Comparison of ENCODE assay signal across 8 mouse cellular contexts in genomic region chr7:19359892-19360641, GRCm38 (mm10). TPM values are rescaled to one million over a fixed set of nuclear protein-coding genes. Genes with fewer than 3 reads are reported as not detected.
DNase-seq lines count a peak whose midpoint lies in the region; ATAC-seq and TF ChIP-seq lines count a peak whose summit lies in the region.

No protein-coding gene starts in this region.

- peaks cover 6% of the 10 kb centered on the region for H3K27me3 ChIP-seq in spleen, adult 2 months (ENCODE audit: control insufficient read depth, insufficient read depth, low read length)

- peak overlapping the region; percentile 81 for H3K4me3 ChIP-seq in spleen, adult 2 months (ENCODE audit: extremely low read depth, insufficient read depth, insufficient read length)

- H3K27ac ChIP-seq in spleen, adult 2 months (ENCODE audit: insufficient read depth, low read length) = no peak overlapping the region

- no peak for TF ChIP-seq POLR2A in spleen, adult 2 months (IDR thresholded peaks at IDR 0.05; ENCODE audit: low read depth, low read length)

- peak; percentile 57 for ATAC-seq in megakaryocyte progenitor cell, adult 5-6 weeks (replicated peaks; ENCODE audit: poor library complexity)

- peak; percentile 56 for DNase-seq in ovary, adult 18-20 months (ENCODE audit: low spot score)
- no peak for DNase-seq in ovary, postnatal 10 days (ENCODE audit: low spot score)
- peak; percentile 89 for DNase-seq in embryo, embryonic 11 days
- peak; percentile 63 for DNase-seq in gastrocnemius, postnatal 10 days
- peak; percentile 49 for DNase-seq in induced T-regulatory cell, adult 2 months (ENCODE audit: low read depth)
- DNase-seq in left cerebral cortex, postnatal 25 days (ENCODE audit: low spot score in 2 of 2) = peak; percentile 76 to 86
- peak in 1 of 2 experiments; percentile 55 for DNase-seq in spleen, adult 2 months (ENCODE audit: low read depth in 1 of 2, low spot score in 2 of 2)

- WGBS in spleen, adult 2 months = under 1% methylated on average over 45 of the region's 45 CpGs

- intact Hi-C loops in left cerebral cortex, postnatal 25 days (cut with DNase I) = no loop called here

- H3K4me1 ChIP-seq in spleen, adult 2 months (ENCODE audit: control insufficient read depth, insufficient read depth, insufficient read length) = peaks cover 12% of the 10 kb centered on the region

- no peak for TF ChIP-seq CTCF in spleen, adult 2 months (IDR thresholded peaks at IDR 0.05; ENCODE audit: extremely low read depth, insufficient read depth, insufficient read length, insufficient replicate concordance)

- no peaks in the 10 kb centered on the region for H3K36me3 ChIP-seq in spleen, adult 2 months (ENCODE audit: control insufficient read depth, insufficient read depth, low read length)

RNA-seq across cellular contexts. Expression of gene Ppp1r13l, which starts 0.5 kb away (rescaled TPM):
- total RNA-seq in gastrocnemius, postnatal 10 days (2021) = 1 to 10 TPM; 2.7 to 2.8 TPM
- total RNA-seq in left cerebral cortex, postnatal 25 days (2021) = 1 to 10 TPM; 5.4 to 9.9 TPM
- total RNA-seq in megakaryocyte progenitor cell, adult 5-6 weeks (2015) = 6.3 and 7.2 TPM in 2 replicates
- total RNA-seq in megakaryocyte progenitor cell, adult 5-6 weeks (2017) = 0.74 and 1.2 TPM in 2 replicates
- 2.2 and 2.5 TPM in 2 replicates for polyA plus RNA-seq in spleen, adult 2 months (2012; rRNA removed)

RNA-seq across cellular contexts. Expression of gene Cd3eap, which starts 0.8 kb away (rescaled TPM):
- 1 to 10 TPM; 7.8 to 9.8 TPM for total RNA-seq in gastrocnemius, postnatal 10 days (2021)
- total RNA-seq in left cerebral cortex, postnatal 25 days (2021) = 10 to 100 TPM; 16.6 to 20.0 TPM
- total RNA-seq in megakaryocyte progenitor cell, adult 5-6 weeks (2015) = 11.1 and 13.6 TPM in 2 replicates
- 24.8 and 27.4 TPM in 2 replicates for total RNA-seq in megakaryocyte progenitor cell, adult 5-6 weeks (2017)
- polyA plus RNA-seq in spleen, adult 2 months (2012; rRNA removed) = 5.8 and 5.9 TPM in 2 replicates

RNA-seq across cellular contexts. Expression of gene Ercc1, which starts 15.5 kb away (rescaled TPM):
- 10 to 100 TPM; 31.9 to 35.9 TPM for total RNA-seq in gastrocnemius, postnatal 10 days (2021)
- 10 to 100 TPM; 34.1 to 40.5 TPM for total RNA-seq in left cerebral cortex, postnatal 25 days (2021)
- total RNA-seq in megakaryocyte progenitor cell, adult 5-6 weeks (2015) = 26.5 and 32.3 TPM in 2 replicates
- 24.4 and 29.8 TPM in 2 replicates for total RNA-seq in megakaryocyte progenitor cell, adult 5-6 weeks (2017)
- 28.2 and 29.9 TPM in 2 replicates for polyA plus RNA-seq in spleen, adult 2 months (2012; rRNA removed)

RNA-seq across cellular contexts. Expression of gene Ercc2, which starts 21.7 kb away (rescaled TPM):
- 1 to 10 TPM; 7.7 to 9.7 TPM for total RNA-seq in gastrocnemius, postnatal 10 days (2021)
- 10 to 100 TPM; 31.9 to 32.3 TPM for total RNA-seq in left cerebral cortex, postnatal 25 days (2021)
- 10.7 and 11.2 TPM in 2 replicates for total RNA-seq in megakaryocyte progenitor cell, adult 5-6 weeks (2015)
- total RNA-seq in megakaryocyte progenitor cell, adult 5-6 weeks (2017) = 26.5 and 31.6 TPM in 2 replicates
- 51.8 and 62.2 TPM in 2 replicates for polyA plus RNA-seq in spleen, adult 2 months (2012; rRNA removed)

RNA-seq across cellular contexts. Expression of gene Klc3, which starts 43.8 kb away (rescaled TPM):
- under 1 TPM; 0.12 to 0.18 TPM for total RNA-seq in gastrocnemius, postnatal 10 days (2021)
- 1 to 10 TPM; 1.8 to 2.4 TPM for total RNA-seq in left cerebral cortex, postnatal 25 days (2021)
- not detected in 2 replicates for total RNA-seq in megakaryocyte progenitor cell, adult 5-6 weeks (2015)
- total RNA-seq in megakaryocyte progenitor cell, adult 5-6 weeks (2017) = 0.10 TPM in 1 of 2 replicates, not detected in the other
- polyA plus RNA-seq in spleen, adult 2 months (2012; rRNA removed) = 2.3 and 3.9 TPM in 2 replicates
